Mouse (Mus musculus) heart, adult 2 months (tissue): ENCODE measurements at regions not wholly inside any gene's neighbourhood (a gene's known extent, or its start where the extent isn't known, plus 50 kb on each side); places are given as distances from the start of the nearest gene placed in this dataset.
A peak's percentile ranks its signal among the peaks of the same experiment; 100 is the strongest.
"Not testable (repeated sequence)": the region's sequence is repeated elsewhere in the genome, so short reads cannot be mapped to it uniquely, and the experiment has no call there.

ENCODE experiments used
- DNase-seq, 2 experiments: peaks; one replicate each; pipeline ENCODE4 v3.0.0; 2021
- H3K27ac ChIP-seq: fragments of 200-600 bp; 2 replicates; pipeline ENCODE4 v1.8.1; 2022
- H3K27me3 ChIP-seq: fragments of 200-500 bp; 2 replicates; pipeline ENCODE4 v1.6.1; 2012; ENCODE audit warnings: mild to moderate bottlenecking, low read length, inconsistent platforms, mixed read lengths; ENCODE audit not compliant: control insufficient read depth, insufficient read depth
- H3K36me3 ChIP-seq: fragments of 200-500 bp; 2 replicates; pipeline ENCODE4 v1.6.1; 2012; ENCODE audit warnings: low read length, inconsistent platforms; ENCODE audit not compliant: control insufficient read depth, insufficient read depth
- H3K4me1 ChIP-seq: fragments of 200-500 bp; 2 replicates; pipeline ENCODE4 v1.6.1; 2011; ENCODE audit warnings: low read length; ENCODE audit not compliant: control insufficient read depth, insufficient read depth
- H3K4me3 ChIP-seq: fragments of 200-600 bp; 2 replicates; pipeline ENCODE4 v1.8.1; 2022
- H3K79me2 ChIP-seq: fragments of 200-500 bp; replicated peaks from 2 replicates; pipeline ENCODE4 v1.6.1; 2012; ENCODE audit warnings: mild to moderate bottlenecking, inconsistent platforms, low read length, moderate library complexity, mixed read lengths; ENCODE audit not compliant: control insufficient read depth, insufficient read depth
- H3K9ac ChIP-seq: fragments of 200-500 bp; 2 replicates; pipeline ENCODE4 v1.6.1; 2012; ENCODE audit warnings: low read depth, mild to moderate bottlenecking, control low read depth, inconsistent platforms, low read length, mixed read lengths
- WGBS: fragments of 180-500 bp; shearing (Covaris S2); methylation state at CpG from one replicate; pipeline ENCODE4 v1.1.7; 2018; 5-methylcytosine and 5-hydroxymethylcytosine counted together
- intact Hi-C: fragments of 180-260 bp; cut with DNase I; formaldehyde crosslinking; loops from one replicate; pipeline ENCODE4 v1.15.1; 2025

- H3K9ac ChIP-seq, H3K36me3 ChIP-seq, H3K27ac ChIP-seq, H3K4me3 ChIP-seq, intact Hi-C loops, H3K79me2 ChIP-seq, H3K4me1 ChIP-seq, H3K27me3 ChIP-seq: not testable (repeated sequence)
- DNase-seq: peak; percentile 45 to 64
- WGBS: 4% methylated on average over 43 of the region's 53 CpGs
Measured at GRCm38 (mm10) chr12:19387706-19388105, 566.6 kb upstream of the Gm21863 start.
